9 mouse cellular contexts compared by ENCODE assay signal in the genomic region with DNA sequence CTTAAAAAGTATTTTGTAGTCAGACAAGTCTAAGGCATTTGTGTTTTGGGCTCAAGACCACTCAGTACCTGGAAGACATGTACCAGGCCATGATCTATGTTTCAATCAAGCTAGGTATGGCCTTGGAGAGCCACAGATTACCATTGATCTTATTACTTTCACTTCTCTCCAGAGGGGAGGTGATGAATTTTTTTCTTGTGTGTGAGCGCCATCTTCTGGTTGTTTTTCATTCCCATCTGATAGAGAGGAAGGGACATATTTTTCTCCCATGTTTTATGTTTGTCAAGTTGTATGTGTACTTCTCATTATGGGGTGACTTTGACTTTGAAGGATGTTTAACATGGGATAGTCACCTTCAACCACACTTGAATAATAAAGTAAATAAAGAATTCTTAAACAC.
DNase-seq lines count a peak whose midpoint lies in the region; ATAC-seq lines count a peak whose summit lies in the region.
"Had no signal": no experiment of that assay in that cellular context is flagged by ENCODE, and none has a peak within 500 bp of the region (broad histone marks: within the 10 kb centered on the region; RNA-seq: fewer than 3 reads in every experiment).

No protein-coding gene starts in this region.

- DNase-seq in embryonic facial prominence, embryonic 11.5 days (ENCODE audit: low spot score), result peak; percentile 41
- no peak for DNase-seq in embryonic facial prominence, embryonic 10.5 days (ENCODE audit: low spot score)
- DNase-seq in lung, postnatal 14 days, result peak; percentile 1
- no peak for DNase-seq in lung, postnatal 10 days
- peak; percentile 9 for DNase-seq in retina, adult 2 months (ENCODE audit: low read depth, low spot score)
- no peak for DNase-seq in forebrain, embryonic 10.5 days (ENCODE audit: extremely low spot score, low spot score)

- ATAC-seq in embryonic facial prominence, embryonic 11.5 days (replicated peaks; ENCODE audit: insufficient number of reproducible peaks, low FRiP score, low TSS enrichment, low read depth), result no peak
- ATAC-seq in common myeloid progenitor, adult 5-6 weeks (replicated peaks; ENCODE audit: low read depth, poor library complexity, severe bottlenecking), result peak; percentile 92
- no peak for ATAC-seq in heart, embryonic 11.5 days (replicated peaks; ENCODE audit: insufficient number of reproducible peaks, low FRiP score, low TSS enrichment)

- H3K9ac ChIP-seq in embryonic facial prominence, embryonic 11.5 days (replicated peaks; ENCODE audit: low read length), result no peak overlapping the region
- no peak overlapping the region for H3K9ac ChIP-seq in heart, embryonic 11.5 days (ENCODE audit: low read depth, low read length)
- H3K9ac ChIP-seq: neural tube, embryonic 12.5 days had no signal

- H3K27me3 ChIP-seq in embryonic facial prominence, embryonic 11.5 days (ENCODE audit: control insufficient read depth, insufficient read depth, low read length), result no peaks in the 10 kb centered on the region
- no peaks in the 10 kb centered on the region for H3K27me3 ChIP-seq in embryonic facial prominence, embryonic 10.5 days (replicated peaks; ENCODE audit: low read depth, poor library complexity, severe bottlenecking)
- H3K27me3 ChIP-seq in heart, embryonic 11.5 days (ENCODE audit: control insufficient read depth, insufficient read depth, low read length), result no peaks in the 10 kb centered on the region
- no peaks in the 10 kb centered on the region for H3K27me3 ChIP-seq in forebrain, embryonic 10.5 days (ENCODE audit: poor library complexity, severe bottlenecking)
- H3K27me3 ChIP-seq: neural tube, embryonic 12.5 days had no signal

- H3K27ac ChIP-seq in embryonic facial prominence, embryonic 11.5 days (replicated peaks; ENCODE audit: low read depth, low read length), result no peak overlapping the region
- H3K27ac ChIP-seq in embryonic facial prominence, embryonic 10.5 days (replicated peaks), result no peak overlapping the region
- H3K27ac ChIP-seq in heart, embryonic 11.5 days (ENCODE audit: low read depth, low read length), result no peak overlapping the region
- H3K27ac ChIP-seq in forebrain, embryonic 10.5 days, result no peak overlapping the region
- H3K27ac ChIP-seq: neural tube, embryonic 12.5 days had no signal

- no peaks in the 10 kb centered on the region for H3K4me1 ChIP-seq in embryonic facial prominence, embryonic 11.5 days (ENCODE audit: control insufficient read depth, insufficient read depth, low read length)
- H3K4me1 ChIP-seq in embryonic facial prominence, embryonic 10.5 days, result no peaks in the 10 kb centered on the region
- H3K4me1 ChIP-seq in heart, embryonic 11.5 days (ENCODE audit: control insufficient read depth, insufficient read depth, low read length), result no peaks in the 10 kb centered on the region
- no peaks in the 10 kb centered on the region for H3K4me1 ChIP-seq in forebrain, embryonic 10.5 days
- H3K4me1 ChIP-seq: neural tube, embryonic 12.5 days had no signal

- 28% methylated on average over 1 of the region's 1 CpGs for WGBS in embryonic facial prominence, embryonic 11.5 days
- WGBS in embryonic facial prominence, embryonic 10.5 days, result 27% methylated on average over 1 of the region's 1 CpGs
- WGBS in heart, embryonic 11.5 days (ENCODE audit: insufficient replicate concordance), result 19% methylated on average over 1 of the region's 1 CpGs
- WGBS in forebrain, embryonic 10.5 days, result 15% methylated on average over 1 of the region's 1 CpGs

- no peaks in the 10 kb centered on the region for H3K36me3 ChIP-seq in embryonic facial prominence, embryonic 11.5 days (replicated peaks; ENCODE audit: control insufficient read depth, insufficient read depth, low read depth, low read length)
- no peaks in the 10 kb centered on the region for H3K36me3 ChIP-seq in embryonic facial prominence, embryonic 10.5 days (replicated peaks)
- no peaks in the 10 kb centered on the region for H3K36me3 ChIP-seq in heart, embryonic 11.5 days (ENCODE audit: control insufficient read depth, insufficient read depth, low read length)
- no peaks in the 10 kb centered on the region for H3K36me3 ChIP-seq in forebrain, embryonic 10.5 days (replicated peaks)
- H3K36me3 ChIP-seq: neural tube, embryonic 12.5 days had no signal

- H3K9me3 ChIP-seq in embryonic facial prominence, embryonic 11.5 days (replicated peaks; ENCODE audit: control insufficient read depth, low read length), result no peaks in the 10 kb centered on the region
- no peaks in the 10 kb centered on the region for H3K9me3 ChIP-seq in embryonic facial prominence, embryonic 10.5 days
- no peaks in the 10 kb centered on the region for H3K9me3 ChIP-seq in heart, embryonic 11.5 days (replicated peaks; ENCODE audit: control insufficient read depth, low read length)
- H3K9me3 ChIP-seq in forebrain, embryonic 10.5 days, result no peaks in the 10 kb centered on the region
- H3K9me3 ChIP-seq: neural tube, embryonic 12.5 days had no signal

- no peak overlapping the region for H3K4me3 ChIP-seq in embryonic facial prominence, embryonic 11.5 days (ENCODE audit: low read depth, low read length)
- H3K4me3 ChIP-seq in embryonic facial prominence, embryonic 10.5 days, result no peak overlapping the region
- H3K4me3 ChIP-seq in heart, embryonic 11.5 days (ENCODE audit: low read depth, low read length), result no peak overlapping the region
- no peak overlapping the region for H3K4me3 ChIP-seq in forebrain, embryonic 10.5 days
- H3K4me3 ChIP-seq: neural tube, embryonic 12.5 days had no signal

- H3K4me2 ChIP-seq in embryonic facial prominence, embryonic 11.5 days (ENCODE audit: low read depth, low read length), result no peak overlapping the region
- H3K4me2 ChIP-seq in heart, embryonic 11.5 days, result no peak overlapping the region
- H3K4me2 ChIP-seq: neural tube, embryonic 12.5 days had no signal

Comparison
In these comparisons a context has a peak if more than half of its experiments do, and no peak if none do; other contexts are left out.
1. DNase-seq: peak in embryonic facial prominence, embryonic 11.5 days (single experiment), lung, postnatal 14 days (single experiment) and retina, adult 2 months (single experiment); none in embryonic facial prominence, embryonic 10.5 days (single experiment), lung, postnatal 10 days (single experiment) and forebrain, embryonic 10.5 days (single experiment).